Mouse (Mus musculus) E14TG2a.4 (cell line): ENCODE data around the gene Fbxo5.

Experiments used
- CTCF ChIP-seq: conservative IDR thresholded peaks from 2 replicates; pipeline ENCODE4 v1.5.1; 2014; ENCODE audit warnings: low read length
- NANOG ChIP-seq: IDR thresholded peaks from 2 replicates; pipeline ENCODE4 v1.6.1; 2014; ENCODE audit warnings: borderline replicate concordance, low read length, mixed read lengths
- POU5F1 ChIP-seq: IDR thresholded peaks from 2 replicates; pipeline ENCODE4 v1.6.1; 2014; ENCODE audit warnings: low read length, borderline replicate concordance

GRCm38 (mm10) chr10:5806416-5806815, 1.0 kb upstream of the Fbxo5 start:
- TF ChIP-seq CTCF (no peak), NANOG (no peak), POU5F1 (no peak)
